Mouse (Mus musculus): ENCODE results near the gene Rwdd2a.

- TF ChIP-seq POLR2A (IDR thresholded peaks at IDR 0.05; ENCODE audit: control insufficient read depth, low read depth, low read length) (no peak), CTCF (IDR thresholded peaks at IDR 0.05; ENCODE audit: control insufficient read depth, insufficient read depth, insufficient replicate concordance, low read depth, low read length) (peak; percentile 45; the same call in 1 of the 2 replicates)
Observed at GRCm38 (mm10) chr9:86572636-86573291, 973 bp downstream of the Rwdd2a start.

All from testis, adult 2 months (tissue).